Mouse (Mus musculus): Measurements from ENCODE around the gene Unc13a.
A peak's percentile ranks its signal among the peaks of the same experiment; 100 is the strongest.

Gene Unc13a

DNA sequence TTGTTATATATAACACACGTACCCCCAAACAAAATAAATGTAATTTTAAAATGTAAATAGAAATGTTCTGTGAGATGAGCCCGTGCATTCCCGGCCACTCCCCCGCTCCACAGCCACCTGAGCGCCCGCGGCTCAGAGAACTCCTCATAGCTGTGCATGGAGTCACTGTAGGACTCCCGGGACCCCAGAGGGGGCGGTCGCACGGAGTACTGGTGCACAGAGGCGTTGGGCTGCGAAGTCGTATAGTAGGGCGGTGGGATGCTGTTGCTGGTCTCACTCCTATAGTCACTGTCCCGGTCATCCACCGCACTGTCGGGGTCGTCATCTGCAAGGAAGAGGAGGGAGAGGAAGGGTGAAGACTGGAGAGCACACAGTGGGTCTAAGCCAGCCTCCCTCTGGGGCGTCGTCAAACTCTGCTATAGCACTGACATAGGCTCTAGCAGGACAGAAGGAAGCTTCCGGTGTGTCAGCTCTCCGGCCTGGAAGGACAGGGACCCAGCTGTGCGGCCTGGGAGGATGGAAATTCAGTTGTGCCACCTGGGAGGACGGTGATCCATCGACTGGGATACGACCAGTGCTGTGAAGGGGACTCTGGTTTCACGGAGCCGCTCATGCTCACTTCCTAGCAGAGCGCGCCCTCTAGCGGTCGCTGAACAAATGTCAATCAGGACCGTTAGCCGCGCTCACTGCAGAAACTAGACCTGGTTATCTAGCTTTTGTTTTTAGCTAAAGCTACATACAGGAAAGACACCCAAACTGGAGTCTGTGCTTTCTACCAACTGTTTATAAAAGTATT is 11.0 kb downstream of the Unc13a start:
- DNase-seq: peak; percentile 86

DNA sequence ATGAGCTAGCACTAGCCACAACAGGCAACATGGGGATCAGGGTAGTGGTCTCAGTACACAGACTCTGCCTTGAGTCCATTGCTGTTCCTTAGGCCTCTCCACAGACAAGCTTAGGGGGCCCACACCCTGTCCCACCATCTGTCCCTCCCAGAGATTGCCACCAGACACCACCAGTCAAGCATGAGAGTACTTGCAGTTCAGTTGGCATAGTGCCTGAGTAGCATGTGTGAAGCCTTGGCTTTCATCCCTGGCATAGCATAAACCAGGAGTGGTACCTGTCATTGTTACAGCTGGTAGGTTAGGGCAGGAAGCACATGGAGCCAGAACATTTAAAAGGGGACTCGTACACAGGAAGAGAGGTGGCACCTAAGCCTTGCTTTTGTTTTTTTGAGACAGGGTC is 11.8 kb downstream of the Unc13a start:
- DNase-seq: no peak

DNA sequence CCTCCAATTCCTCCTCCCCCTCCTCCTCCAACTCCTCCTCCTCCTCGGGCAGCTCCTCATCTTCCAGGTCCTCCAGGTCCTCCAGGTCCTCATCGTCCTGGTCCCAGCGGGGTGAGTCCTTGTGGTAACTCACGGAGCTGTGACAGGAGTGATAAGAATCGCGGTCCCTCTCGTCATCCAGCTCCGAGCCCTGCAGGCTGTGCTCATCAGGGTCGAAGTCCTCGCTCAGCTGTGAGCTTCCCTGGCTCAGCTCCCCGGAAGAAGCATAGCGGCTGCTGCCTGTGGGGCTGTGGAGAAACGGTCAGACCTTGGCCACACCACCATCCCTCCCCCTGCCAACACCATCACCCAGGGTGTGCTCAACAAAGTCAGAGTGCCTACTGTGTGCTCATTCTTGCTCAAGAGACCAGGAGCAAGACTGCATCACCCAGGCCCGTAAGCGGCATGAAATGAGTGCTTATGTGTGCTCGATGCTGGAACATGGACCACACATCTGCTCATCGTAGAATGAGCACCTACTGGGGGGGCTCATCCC is 13.0 kb downstream of the Unc13a start:
- DNase-seq: no peak

DNA sequence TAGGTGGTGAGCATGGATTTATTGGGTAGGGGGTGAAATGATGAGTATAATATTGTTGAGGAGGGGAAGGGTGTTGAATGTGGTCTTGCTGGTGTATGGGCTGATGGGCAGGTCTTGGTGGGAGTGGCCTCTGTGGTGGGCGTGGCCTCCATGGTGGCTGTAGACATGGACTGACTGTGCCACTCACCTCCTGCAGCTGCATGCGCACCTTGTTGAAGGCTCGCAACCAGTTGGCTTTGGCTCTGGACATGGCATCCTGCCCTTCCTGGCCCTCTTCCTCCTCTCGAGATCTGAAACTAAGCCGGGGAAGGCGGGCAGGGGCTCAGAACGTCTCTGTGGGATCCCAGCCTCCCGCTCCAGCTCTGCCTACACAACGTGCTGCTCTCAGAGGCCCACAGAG is 13.7 kb downstream of the Unc13a start:
- no peak for DNase-seq

DNA sequence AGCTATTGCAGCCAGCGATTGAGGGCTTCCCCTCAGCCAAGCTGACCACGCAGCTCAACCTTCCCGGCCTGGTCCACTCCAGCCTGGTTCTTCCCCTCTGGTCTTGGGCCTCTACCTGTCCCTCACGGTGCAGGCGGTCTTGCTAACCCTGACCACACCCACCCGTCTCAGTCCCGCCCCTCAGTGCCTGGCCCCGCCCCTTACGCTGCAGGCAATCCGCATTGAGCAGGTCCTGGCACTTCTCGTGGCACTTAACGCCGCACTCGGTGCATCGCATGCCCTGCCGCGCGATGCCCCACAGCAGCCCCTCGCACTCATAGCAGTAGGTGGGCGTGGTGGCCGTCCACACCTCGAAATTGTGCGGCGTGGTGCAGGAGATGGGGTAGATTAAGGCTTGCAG is 17.0 kb downstream of the Unc13a start:
- DNase-seq: no peak

DNA sequence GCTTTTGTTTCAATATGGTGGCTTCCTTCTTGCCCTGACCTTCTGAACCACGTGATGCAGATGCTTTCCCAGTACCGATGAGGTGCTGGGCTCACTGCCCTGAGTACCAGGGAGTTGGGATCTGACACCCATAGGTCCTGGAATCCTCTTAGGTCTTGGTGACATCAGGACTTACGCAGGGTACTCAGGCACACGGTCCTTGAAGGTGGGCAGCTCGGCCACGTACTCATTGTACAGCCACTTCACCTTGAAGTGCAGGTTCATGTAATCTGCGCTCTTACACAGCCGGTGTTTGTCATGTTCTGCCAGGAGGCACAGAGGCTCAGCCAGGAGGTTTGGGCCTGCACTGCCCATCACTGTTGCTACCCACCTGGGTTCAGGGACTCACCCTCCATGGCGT is 26.0 kb downstream of the Unc13a start:
- DNase-seq: no peak

DNA sequence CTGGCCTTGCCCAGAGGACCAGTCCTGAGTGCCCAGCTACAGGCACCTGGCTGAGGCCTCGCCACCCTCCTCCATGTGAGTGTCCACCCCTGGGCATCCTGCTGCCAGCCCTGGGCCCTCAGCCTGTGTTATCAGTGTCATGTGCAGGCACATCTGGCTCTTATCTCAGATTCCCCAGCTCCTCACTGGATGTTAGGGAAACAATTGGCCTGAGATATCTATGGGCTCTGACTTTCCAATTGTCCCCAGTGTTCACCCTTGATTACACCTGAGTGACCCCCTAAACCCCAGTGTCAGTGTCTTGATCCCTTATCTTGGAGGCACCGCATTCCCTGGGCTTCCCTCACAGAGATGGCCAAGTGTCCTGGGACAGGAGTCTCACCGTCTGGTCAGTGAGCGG is 32.2 kb downstream of the Unc13a start:
- no peak for DNase-seq

DNA sequence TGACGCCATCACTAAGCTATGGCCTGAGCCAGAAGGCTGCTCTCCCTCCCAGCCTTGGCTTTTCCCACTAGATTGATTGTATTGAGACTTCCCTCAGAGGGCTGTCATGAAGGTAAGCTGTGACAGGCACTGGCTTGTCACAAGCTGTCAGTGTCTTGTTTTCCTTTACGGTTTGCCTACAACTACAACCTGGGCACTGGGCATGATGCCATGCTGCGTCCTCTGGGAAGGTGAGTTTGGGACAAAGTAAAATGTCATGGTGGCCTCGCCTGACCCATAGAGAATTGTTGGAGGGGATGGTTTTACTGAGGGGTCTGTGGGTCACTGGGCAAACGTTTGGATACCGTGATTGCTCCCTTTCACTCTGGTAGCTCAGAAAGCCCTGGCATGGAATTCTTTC is 33.2 kb downstream of the Unc13a start:
- DNase-seq: no peak

DNA sequence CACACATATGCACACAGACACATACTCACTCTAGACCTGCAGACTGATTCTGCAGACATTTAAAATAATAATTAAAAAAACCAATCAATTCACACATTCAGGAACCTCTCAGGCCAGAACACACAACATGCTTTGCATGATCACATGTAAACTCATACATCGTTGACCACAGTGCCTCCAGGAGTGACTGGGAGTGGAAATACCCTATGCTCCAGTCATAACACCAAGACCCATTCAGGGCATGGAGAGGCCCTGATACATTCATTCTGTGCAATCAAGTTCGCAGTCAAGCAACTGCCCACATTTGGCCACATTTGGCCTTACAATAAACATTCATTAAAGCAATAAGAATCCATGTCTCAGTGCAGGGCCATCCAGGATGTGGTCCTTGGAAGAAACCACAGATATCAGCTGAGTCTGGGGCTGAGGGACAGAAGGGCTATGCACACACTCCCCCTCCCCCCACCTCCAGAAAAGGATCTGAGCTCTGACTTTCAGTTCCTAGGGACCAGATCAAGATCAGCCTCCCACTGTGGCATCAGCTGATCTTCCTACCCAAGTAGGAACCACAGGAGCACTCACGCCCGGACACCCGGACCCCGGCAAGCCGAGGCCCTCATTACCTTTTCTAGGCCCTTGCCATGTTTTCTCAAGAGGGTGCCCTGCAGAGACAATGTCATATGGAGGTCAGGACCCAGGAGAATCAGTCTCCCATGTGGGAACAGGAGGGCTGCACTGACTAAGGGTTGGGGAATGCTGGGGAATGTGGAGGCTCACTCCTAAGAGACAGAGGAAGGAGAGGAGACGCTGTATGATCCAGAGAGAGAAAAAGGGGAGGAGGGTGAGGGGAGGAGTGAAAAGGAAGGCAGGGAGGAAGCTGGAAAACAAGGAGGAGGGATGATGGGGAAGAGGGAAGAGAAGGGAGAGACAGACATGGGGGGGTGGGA is 34.1 kb downstream of the Unc13a start:
- no peak for DNase-seq

DNA sequence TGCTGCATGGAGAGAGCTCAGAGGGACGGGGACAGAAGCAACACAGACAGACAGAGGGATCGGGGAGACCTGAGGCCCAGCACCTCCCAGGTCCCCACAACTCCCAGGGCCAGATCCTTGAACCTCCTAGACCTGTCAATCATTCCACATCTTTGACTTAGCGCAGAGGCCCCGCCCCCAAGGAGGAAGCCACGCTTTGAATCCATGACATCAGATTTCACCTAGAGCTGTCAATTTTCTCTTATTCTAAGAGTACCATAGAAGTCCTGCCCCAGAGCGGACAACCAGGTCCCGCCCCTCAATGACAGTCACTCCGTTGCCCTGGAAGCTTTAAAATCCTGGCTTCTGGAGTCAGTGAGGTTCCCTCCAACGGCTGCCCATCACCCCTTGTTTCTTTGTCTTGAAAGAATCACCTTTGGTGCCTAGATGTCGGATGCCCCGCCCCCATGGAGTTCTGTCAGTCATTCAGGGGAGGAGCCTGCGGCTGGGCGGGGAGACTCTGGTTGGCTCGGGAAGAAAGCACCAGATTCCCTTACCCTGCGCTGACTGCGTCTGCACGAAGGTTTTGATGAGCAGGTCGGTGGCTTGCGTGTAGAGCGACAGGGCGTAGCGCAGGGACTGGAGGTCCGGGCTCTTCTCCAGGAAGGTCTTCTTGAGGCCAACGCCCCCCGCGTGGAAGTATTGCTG is 37.4 kb downstream of the Unc13a start:
- no peak for DNase-seq

DNA sequence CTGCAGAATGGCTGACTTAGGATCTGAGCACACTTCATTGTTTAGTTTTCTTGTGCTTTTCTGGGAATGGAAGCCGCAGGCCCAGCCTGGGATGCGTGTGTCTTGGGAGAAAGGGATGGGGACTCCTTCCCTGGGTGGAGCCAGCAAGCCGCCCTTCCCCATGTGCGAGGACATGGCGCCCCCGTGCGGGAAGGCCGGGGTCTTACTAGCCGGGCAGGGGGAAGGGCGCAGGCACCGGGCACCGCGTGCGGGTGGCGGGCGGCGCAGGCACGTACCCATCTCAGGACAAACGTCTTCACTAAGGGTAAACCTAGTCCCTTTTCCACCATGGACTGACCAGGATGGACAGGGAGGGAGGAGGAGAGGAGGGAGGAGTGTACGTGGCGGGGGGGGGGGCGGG is 38.4 kb downstream of the Unc13a start:
- DNase-seq: no peak

DNA sequence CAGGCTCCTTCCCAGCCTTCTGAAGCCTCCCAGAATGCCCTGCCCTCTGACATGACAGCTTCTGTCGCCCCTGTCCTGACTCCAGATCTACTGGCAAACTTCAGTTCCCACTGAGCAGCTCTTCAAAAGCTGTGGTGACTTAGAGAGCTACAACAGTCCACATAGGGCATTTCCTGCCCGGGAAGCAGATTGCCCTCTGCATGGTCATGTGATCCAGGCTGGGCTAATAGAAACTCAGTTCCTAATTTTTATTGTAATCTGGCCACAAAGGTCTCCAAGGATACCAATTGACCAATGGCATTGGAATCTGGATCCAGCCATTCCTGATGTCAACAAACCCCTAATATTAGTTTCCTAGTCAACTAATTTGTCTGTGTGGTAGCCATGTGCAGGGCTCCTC is 39.7 kb downstream of the Unc13a start:
- DNase-seq: no peak

DNA sequence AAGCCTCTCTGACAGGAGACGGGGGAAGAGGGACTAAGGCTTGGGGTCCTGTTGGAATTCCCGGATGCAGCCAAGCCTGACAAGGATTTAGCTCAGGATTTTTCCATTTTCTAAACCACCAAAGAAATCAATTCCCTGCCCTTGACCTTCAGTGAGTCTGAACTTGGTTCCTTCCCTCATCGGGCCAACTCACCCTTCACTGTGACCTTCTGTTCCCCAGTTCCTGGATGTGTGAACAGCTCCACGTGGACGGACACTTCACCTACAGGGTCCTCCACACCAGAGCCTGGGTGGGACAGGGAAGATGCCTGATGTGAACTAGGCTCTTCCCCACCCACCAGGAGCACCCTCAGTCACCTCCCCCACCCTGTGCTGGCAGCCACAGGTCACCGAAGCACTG is 40.8 kb downstream of the Unc13a start:
- no peak for DNase-seq

DNA sequence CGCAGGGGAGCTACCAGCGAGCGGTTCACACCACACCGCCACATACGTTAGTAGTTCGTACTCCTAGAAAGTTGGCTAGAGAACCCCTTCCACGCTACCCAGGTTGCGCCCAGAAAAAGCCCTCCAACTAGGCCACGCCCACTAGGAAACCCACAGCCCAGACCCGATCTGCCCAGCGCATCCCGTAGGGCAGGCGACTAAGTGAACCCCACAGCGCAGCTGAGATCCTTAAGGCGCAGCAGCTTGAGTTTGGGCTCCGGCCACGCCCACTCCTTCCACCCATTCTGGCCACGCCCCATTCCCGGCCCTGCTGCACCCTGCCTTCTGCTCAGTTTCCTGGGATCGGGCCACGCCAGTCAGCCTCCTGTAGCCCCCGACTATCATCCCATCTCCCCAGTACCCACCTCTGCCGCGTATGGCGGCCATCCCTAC is 41.8 kb downstream of the Unc13a start:
- DNase-seq: no peak

DNA sequence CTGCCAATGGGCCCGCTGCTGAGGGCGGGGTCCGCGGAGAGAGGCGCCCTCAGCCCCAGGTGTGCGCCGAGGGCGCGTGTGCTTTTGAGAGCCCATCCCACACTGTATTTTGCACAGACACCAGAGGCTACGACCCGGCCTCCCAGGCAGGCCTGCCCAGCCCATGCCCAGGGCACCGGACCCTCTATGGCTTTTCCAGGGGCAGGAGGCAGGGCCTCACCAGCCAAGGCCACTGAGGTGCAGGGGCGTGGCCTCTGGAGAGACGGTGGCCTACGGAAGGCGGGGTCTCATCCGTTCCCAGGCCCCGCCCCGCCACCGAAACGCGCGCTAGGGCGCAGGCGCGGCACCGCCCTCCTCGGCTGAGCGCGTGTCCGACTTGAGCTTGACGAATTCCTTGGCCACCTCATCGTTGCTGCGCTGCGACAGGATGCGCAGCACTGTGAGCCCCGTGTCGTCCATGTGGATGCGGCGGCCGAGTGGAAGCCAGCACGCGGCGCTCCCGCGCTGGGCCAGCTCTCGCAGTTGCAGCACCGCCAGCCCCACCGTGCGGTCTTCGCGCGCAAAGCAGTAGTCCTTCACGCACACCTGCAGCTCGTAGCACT is 42.4 kb downstream of the Unc13a start:
- DNase-seq: peak; percentile 90

DNA sequence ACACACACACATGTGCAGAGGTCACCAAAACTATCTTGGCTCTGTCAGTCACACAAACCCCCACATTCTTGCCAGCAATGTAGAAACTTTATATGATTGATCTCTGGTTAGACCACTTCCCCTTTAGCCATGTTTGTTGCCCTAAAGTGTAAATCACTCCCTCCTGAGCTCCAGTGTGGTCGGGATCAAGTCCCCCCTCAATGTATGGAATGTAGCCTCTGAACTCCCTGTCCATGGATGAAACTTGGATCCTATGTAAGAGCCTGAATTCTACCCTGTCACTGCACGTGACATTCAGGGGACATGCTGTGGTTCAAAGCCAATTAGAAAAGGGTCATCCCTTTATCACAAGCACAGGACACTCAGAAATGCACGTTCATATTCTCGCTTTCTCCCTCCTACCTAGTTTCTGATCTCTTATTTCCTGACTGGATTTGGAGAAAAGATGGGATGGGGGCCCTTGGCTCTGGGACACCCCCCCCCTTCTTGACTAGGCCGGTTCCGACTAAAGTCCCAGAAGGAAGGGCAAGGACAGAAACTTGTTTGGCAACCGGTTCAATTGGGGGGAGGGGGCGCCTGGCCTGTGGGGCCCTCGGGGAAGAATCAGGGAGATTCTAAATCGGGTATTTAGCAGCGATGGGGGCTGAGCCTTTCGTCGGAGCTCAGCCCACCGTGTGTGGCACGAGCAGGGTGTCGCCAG is 43.0 kb downstream of the Unc13a start:
- no peak for DNase-seq

DNA sequence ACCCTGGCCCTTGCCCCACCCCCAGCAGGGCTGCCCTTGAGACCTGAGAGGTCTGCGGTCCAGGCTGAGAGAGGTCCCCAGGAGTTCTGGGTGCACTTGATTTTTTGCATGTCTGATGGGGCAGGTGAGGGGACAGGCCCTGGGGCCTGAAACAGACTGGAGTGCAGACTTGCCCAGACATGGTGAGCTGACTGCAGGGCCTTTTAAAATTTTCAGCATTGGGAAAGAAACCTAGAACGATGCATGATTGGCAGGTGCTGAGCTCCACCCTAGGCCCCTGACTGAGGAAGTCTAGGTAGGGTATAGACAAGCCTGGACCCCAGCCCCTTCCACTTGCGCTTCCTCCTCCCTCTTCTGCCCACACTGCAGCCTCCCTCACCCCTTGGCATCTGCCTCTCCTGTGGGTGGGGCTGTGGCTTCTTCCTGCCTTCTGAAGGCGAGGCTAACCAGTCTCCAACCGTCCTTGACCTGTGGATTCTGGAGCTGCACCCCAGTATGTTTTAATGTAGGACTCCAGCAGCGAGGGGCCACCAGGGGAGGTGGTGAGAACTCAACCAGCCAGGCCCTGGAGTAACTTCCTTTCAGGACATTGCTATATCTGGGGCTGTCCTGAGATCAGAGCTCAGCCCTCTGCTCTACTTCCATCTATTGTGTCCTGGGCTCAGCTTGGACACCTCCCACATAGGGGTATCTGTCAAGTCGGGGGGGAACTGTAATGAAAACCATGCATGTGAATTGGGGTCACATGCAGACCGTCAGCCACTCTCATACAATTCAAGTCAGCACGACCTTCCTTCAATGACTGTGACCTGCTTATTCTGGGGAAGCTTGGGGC is 44.1 kb downstream of the Unc13a start:
- no peak for DNase-seq

DNA sequence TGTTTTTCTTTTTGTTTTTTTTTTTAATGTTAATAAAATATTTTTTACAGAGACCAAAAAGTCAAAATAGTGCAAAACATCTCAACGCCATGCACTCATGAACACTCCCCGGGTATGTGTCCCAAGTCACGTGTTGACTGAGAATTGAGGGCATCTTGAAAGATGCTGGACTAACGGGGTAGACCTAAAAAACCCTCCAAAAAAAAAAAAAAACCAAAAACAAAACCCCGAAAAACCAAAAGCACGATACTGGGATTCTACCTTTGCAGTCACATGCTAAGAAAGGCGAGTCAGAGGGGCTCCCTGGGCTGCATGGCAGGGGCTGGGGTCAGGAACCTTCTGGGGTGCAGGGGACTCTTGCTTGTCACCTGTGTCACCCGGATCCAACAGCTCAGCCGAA is 44.8 kb downstream of the Unc13a start:
- DNase-seq: no peak

DNA sequence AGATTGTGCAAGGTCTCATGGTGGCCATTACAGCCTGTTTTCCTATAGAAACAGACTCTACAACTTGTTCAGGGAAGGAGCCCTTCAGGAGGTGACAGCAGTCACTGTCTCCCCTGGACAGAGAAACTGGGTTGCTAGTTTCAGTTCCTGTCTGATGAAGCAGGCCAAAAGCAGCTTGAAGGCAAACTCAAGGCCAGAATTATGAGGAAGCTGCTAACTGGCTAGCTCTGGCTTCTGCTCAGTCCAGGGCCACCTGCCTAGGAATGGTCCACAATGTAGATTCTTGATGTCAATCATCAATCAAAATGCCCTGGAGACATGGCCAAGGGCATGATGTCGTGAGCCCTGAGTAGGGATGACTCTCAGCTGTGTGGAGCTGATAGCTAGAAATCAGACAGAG is 46.5 kb downstream of the Unc13a start:
- DNase-seq: no peak

DNA sequence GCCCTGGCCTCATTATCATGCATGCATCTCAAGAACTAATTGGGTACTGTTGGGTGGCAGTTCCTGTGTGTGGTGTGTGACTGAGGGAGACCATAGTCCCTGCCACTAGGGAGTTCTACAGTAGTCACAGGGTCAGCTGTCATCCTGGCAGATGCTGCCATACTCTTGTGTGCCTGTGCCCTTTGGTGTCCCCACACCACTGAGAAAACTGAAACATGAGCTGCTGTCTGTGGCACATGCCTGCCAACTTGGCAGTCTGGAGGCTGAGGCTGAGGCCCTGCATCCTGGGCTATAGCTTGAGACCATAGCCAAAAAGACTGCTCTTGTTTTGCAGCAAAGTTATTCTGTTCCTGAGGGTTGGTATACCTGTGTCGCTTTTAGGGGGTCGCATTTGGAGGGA is 51.8 kb downstream of the Unc13a start:
- DNase-seq: no peak

DNA sequence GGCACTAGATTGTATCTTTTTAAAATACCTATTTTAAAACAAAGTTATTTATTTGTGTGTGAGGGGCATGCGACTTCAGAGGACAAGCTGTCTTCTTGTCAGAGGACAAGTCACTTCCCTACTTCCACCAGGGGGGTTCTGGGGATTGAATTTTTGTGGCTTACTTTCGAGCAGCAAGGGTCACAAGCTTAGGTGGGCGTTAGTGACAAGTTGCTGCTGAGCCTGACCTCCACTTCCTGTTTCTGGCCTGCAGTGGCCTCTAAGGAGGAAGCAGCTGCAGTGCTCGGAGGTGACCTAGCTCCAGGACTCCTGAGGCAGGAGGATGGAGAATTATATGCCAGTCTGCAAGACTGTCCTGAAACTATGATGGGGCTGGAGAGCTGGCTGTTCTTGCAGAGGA is 58.1 kb downstream of the Unc13a start:
- DNase-seq: no peak
